Mouse (Mus musculus) MEL (cell line): ENCODE measurements around the gene Rnf169. TPM values are rescaled to one million over a fixed set of nuclear protein-coding genes. Genes with fewer than 3 reads are reported as not detected.

Source experiments
- DNase-seq: peaks from one replicate; pipeline ENCODE4 v3.0.0; 2011; ENCODE audit warnings: low read depth, low spot score
- H3K27ac ChIP-seq: 2 replicates; pipeline ENCODE4 v1.5.1; 2012; ENCODE audit warnings: low read depth, mild to moderate bottlenecking, control low read depth, low read length, moderate library complexity; ENCODE audit not compliant: control insufficient read depth
- H3K27me3 ChIP-seq, 2 experiments: fragments of 150-350 bp in 1 of 2; sonication (generic) in 1 of 2; 2 replicates each; pipeline ENCODE4 v1.6.1; 2012; ENCODE audit warnings: low read length in 2 of 2, mild to moderate bottlenecking in 2 of 2, improper control_type of control experiment in 1 of 2, moderate library complexity in 1 of 2; ENCODE audit not compliant: insufficient read depth in 2 of 2, control insufficient read depth in 1 of 2
- H3K36me3 ChIP-seq, 2 experiments: 2 replicates each; pipeline ENCODE4 v1.6.1; 2012 to 2014; ENCODE audit warnings: low read length in 2 of 2, improper control_type of control experiment in 1 of 2, inconsistent platforms in 1 of 2, mild to moderate bottlenecking in 1 of 2; ENCODE audit not compliant: insufficient read depth in 2 of 2, control insufficient read depth in 1 of 2
- H3K4me1 ChIP-seq, 2 experiments: fragments of 150-350 bp in 1 of 2; sonication (generic) in 1 of 2; 2 replicates each; pipeline ENCODE4 v1.6.1; 2012; ENCODE audit warnings: low read length in 2 of 2, improper control_type of control experiment in 1 of 2, mild to moderate bottlenecking in 1 of 2; ENCODE audit not compliant: insufficient read depth in 2 of 2, control insufficient read depth in 1 of 2
- H3K4me3 ChIP-seq, 2 experiments: fragments of 150-350 bp in 1 of 2; sonication (generic) in 1 of 2; 2 replicates each; pipeline ENCODE4 v1.5.1; 2012; ENCODE audit warnings: low read depth in 2 of 2, low read length in 2 of 2, mild to moderate bottlenecking in 2 of 2, moderate library complexity in 2 of 2, control low read depth in 1 of 2, improper control_type of control experiment in 1 of 2; ENCODE audit not compliant: control insufficient read depth in 1 of 2, insufficient read depth in 1 of 2
- H3K79me2 ChIP-seq: 2 replicates; pipeline ENCODE4 v1.6.1; 2012; ENCODE audit warnings: mild to moderate bottlenecking, low read length, moderate library complexity; ENCODE audit not compliant: control insufficient read depth, poor library complexity, insufficient read depth
- H3K9ac ChIP-seq: 2 replicates; pipeline ENCODE4 v1.6.1; 2012; ENCODE audit warnings: low read depth, mild to moderate bottlenecking, control low read depth, low read length, moderate library complexity; ENCODE audit not compliant: control insufficient read depth, poor library complexity, severe bottlenecking
- H3K9me3 ChIP-seq: fragments of 150-350 bp; sonication (generic); replicated peaks from 2 replicates; pipeline ENCODE4 v1.6.1; 2012; ENCODE audit warnings: mild to moderate bottlenecking, low read length, improper control_type of control experiment, moderate library complexity; ENCODE audit not compliant: insufficient read depth
- CHD1 ChIP-seq: IDR thresholded peaks from 2 replicates; pipeline ENCODE4 v1.6.1; 2012; ENCODE audit warnings: low read depth, mild to moderate bottlenecking, inconsistent platforms, low read length, improper control_type of control experiment
- ELF1 ChIP-seq: IDR thresholded peaks from 2 replicates; pipeline ENCODE4 v1.6.1; 2014; ENCODE audit warnings: low read depth, mild to moderate bottlenecking, inconsistent platforms, low read length, improper control_type of control experiment, moderate library complexity
- EP300 ChIP-seq, 2 experiments: IDR thresholded peaks; 2 replicates each; pipeline ENCODE4 v1.6.1; 2011; ENCODE audit warnings: improper control_type of control experiment in 2 of 2, low read length in 2 of 2, low read depth in 1 of 2, mild to moderate bottlenecking in 1 of 2
- GABPA ChIP-seq: IDR thresholded peaks from 2 replicates; pipeline ENCODE4 v1.6.1; 2012; ENCODE audit warnings: low read depth, mild to moderate bottlenecking, inconsistent platforms, low read length, improper control_type of control experiment, moderate library complexity
- GATA1 ChIP-seq: IDR thresholded peaks from 2 replicates; pipeline ENCODE4 v1.6.1; 2011; ENCODE audit warnings: low read depth, low read length, improper control_type of control experiment
- MAX ChIP-seq: IDR thresholded peaks from 2 replicates; pipeline ENCODE4 v1.6.1; 2011; ENCODE audit warnings: low read length, improper control_type of control experiment
- MXI1 ChIP-seq: IDR thresholded peaks from 2 replicates; pipeline ENCODE4 v1.6.1; 2011; ENCODE audit warnings: mild to moderate bottlenecking, low read depth, low read length, improper control_type of control experiment
- MYB ChIP-seq: IDR thresholded peaks from 2 replicates; pipeline ENCODE4 v1.6.1; 2011; ENCODE audit warnings: mild to moderate bottlenecking, low read depth, low read length, improper control_type of control experiment
- NRF1 ChIP-seq: IDR thresholded peaks from 2 replicates; pipeline ENCODE4 v1.6.1; 2014; ENCODE audit warnings: low read depth, mild to moderate bottlenecking, inconsistent platforms, low read length, improper control_type of control experiment, moderate library complexity; ENCODE audit not compliant: poor library complexity, insufficient read depth, severe bottlenecking
- POLR2AphosphoS5 ChIP-seq: IDR thresholded peaks from 2 replicates; pipeline ENCODE4 v1.6.1; 2012; ENCODE audit warnings: low read depth, borderline replicate concordance, mild to moderate bottlenecking, inconsistent platforms, low read length, moderate library complexity, mixed read lengths
- RAD21 ChIP-seq: IDR thresholded peaks from 2 replicates; pipeline ENCODE4 v1.6.1; 2011; ENCODE audit warnings: mild to moderate bottlenecking, low read depth, low read length, improper control_type of control experiment
- RCOR1 ChIP-seq: IDR thresholded peaks from 2 replicates; pipeline ENCODE4 v1.6.1; 2012; ENCODE audit warnings: low read depth, mild to moderate bottlenecking, inconsistent platforms, low read length, improper control_type of control experiment
- SIN3A ChIP-seq: IDR thresholded peaks from 2 replicates; pipeline ENCODE4 v1.6.1; 2012; ENCODE audit warnings: low read length, improper control_type of control experiment, inconsistent platforms
- SMC3 ChIP-seq: IDR thresholded peaks from 2 replicates; pipeline ENCODE4 v1.6.1; 2011; ENCODE audit warnings: low read depth, low read length, improper control_type of control experiment
- TAL1 ChIP-seq: IDR thresholded peaks from 2 replicates; pipeline ENCODE4 v1.6.1; 2012; ENCODE audit warnings: mild to moderate bottlenecking, inconsistent platforms, low read length, moderate library complexity, mixed read lengths
- TCF12 ChIP-seq: IDR thresholded peaks from 2 replicates; pipeline ENCODE4 v1.6.1; 2014; ENCODE audit warnings: low read depth, mild to moderate bottlenecking, inconsistent platforms, low read length, improper control_type of control experiment, moderate library complexity
- ZNF384 ChIP-seq: IDR thresholded peaks from 2 replicates; pipeline ENCODE4 v1.6.1; 2012; ENCODE audit warnings: low read depth, mild to moderate bottlenecking, inconsistent platforms, low read length, improper control_type of control experiment
- polyA plus RNA-seq, 2 experiments: library from polyadenylated mRNA; stranded (reverse) in 1 of 2; unstranded in 1 of 2; fragments of >175 nt in 1 of 2; fragments of >200 nt in 1 of 2; gene quantifications; 2 replicates each; pipeline versions ENCODE4 v1.2.1 to v1.2.4; 2012; ENCODE audit warnings: low replicate concordance in 2 of 2, low read depth in 1 of 2; ENCODE audit not compliant: insufficient read length in 2 of 2, insufficient read depth in 1 of 2, missing spikeins in 1 of 2
- total RNA-seq: library from RNA; depleted of rRNA; stranded (reverse); fragments of 300-350 nt; gene quantifications from 2 replicates; pipeline ENCODE4 v1.2.3, GENCODE M21; 2012

Gene Rnf169
- total and polyA plus RNA-seq, 3 experiments = 6.2 to 7.2 TPM; not detected in 1

DNA sequence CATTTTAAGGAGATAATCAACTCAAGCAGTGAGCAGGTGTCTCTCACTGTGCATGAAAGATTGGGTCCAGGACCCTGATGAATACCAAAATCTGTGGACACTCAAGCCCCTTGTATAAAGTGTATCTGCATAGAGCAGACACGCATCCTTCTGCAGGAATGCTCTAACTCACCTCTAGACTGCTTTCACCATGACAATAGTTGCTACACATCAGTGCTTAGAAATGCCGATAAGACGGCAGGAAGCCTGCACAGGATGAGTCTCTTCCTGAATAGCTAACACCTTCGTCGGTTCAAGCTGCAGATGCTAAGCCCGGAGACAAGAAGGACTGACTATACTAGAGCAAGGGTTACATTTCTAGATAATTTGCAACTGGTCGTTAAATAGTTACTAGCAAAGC, 14.9 kb upstream of the Rnf169 start:
- H3K36me3 ChIP-seq = peaks cover 0 to 26% of the 10 kb centered on the region in 2 experiments; a peak in 2 of 4 replicates
- peak; percentile 77 for DNase-seq
- TF ChIP-seq GABPA = no peak
- TF ChIP-seq RAD21 = no peak
- TF ChIP-seq MYB = no peak
- TF ChIP-seq NRF1 = peak; percentile 49; the same call in 1 of the 2 replicates
- TF ChIP-seq GATA1 = peak; percentile 70
- no peak for TF ChIP-seq MAX
- peak; percentile 50 for TF ChIP-seq TAL1
- 0 out of 2 replicates have a peak, but pooled peaks have one; percentile 35 for TF ChIP-seq ELF1
- peak; percentile 30; the same call in 1 of the 2 replicates for TF ChIP-seq RCOR1
- TF ChIP-seq TCF12 = 0 out of 2 replicates have a peak, but pooled peaks have one; percentile 13
- peak in 1 of 2 experiments; percentile 52; a peak in 2 of 4 replicates for TF ChIP-seq EP300 (IDR thresholded peaks at IDR 0.05; ENCODE audit: low read depth in 1 of 2, low read length in 2 of 2)
- TF ChIP-seq SIN3A = peak; percentile 36; the same call in 1 of the 2 replicates
- TF ChIP-seq SMC3 = no peak
- no peak for TF ChIP-seq CHD1
- TF ChIP-seq MXI1 = 0 out of 2 replicates have a peak, but pooled peaks have one; percentile 32
- TF ChIP-seq ZNF384 = no peak
- TF ChIP-seq, all 39 proteins: peak for 9
- H3K27ac ChIP-seq = no peak overlapping the region
- no peaks in the 10 kb centered on the region; the same call in 1 of the 2 replicates for H3K79me2 ChIP-seq
- no peaks in the 10 kb centered on the region for H3K9me3 ChIP-seq
- H3K4me3 ChIP-seq = no peak overlapping the region
- H3K27me3 ChIP-seq = no peaks in the 10 kb centered on the region
- H3K9ac ChIP-seq = no peak overlapping the region
- peaks cover 5 to 42% of the 10 kb centered on the region in 2 experiments for H3K4me1 ChIP-seq

GRCm38 (mm10) chr7:99993159-99993558, 12.9 kb upstream of the Rnf169 start:
- no peaks in the 10 kb centered on the region for H3K27me3 ChIP-seq

More at GRCm38 (mm10) chr7:99993159-99993558, 12.9 kb upstream of the Rnf169 start:
- no peak overlapping the region for H3K9ac ChIP-seq
- H3K4me3 ChIP-seq = no peak overlapping the region
- TF ChIP-seq POLR2AphosphoS5 (no peak), GATA1 (no peak)
- no peak for DNase-seq
- peaks cover 0 to 15% of the 10 kb centered on the region in 2 experiments; a peak in 2 of 4 replicates for H3K36me3 ChIP-seq
- no peak overlapping the region for H3K27ac ChIP-seq
- H3K4me1 ChIP-seq = peaks cover 5 to 29% of the 10 kb centered on the region in 2 experiments
- no peaks in the 10 kb centered on the region; the same call in 1 of the 2 replicates for H3K79me2 ChIP-seq
- H3K9me3 ChIP-seq = no peaks in the 10 kb centered on the region
